ENCODE assay signal across 15 mouse cellular contexts in genomic region chr13:42719401-42719800, GRCm38 (mm10). TPM values are rescaled to one million over a fixed set of nuclear protein-coding genes. Genes with fewer than 3 reads are reported as not detected.
DNase-seq lines count a peak whose midpoint lies in the region; ATAC-seq lines count a peak whose summit lies in the region.
"Had no signal": no experiment of that assay in that cellular context is flagged by ENCODE, and none has a peak within 500 bp of the region (broad histone marks: within the 10 kb centered on the region; RNA-seq: fewer than 3 reads in every experiment).

No protein-coding gene starts in this region.

- H3K4me2 ChIP-seq in midbrain, embryonic 12.5 days (replicated peaks), result no peak overlapping the region
- no peak overlapping the region for H3K4me2 ChIP-seq in midbrain, embryonic 13.5 days (replicated peaks)
- H3K4me2 ChIP-seq in neural tube, embryonic 15.5 days, result no peak overlapping the region; the same call in 1 of the 2 replicates
- H3K4me2 ChIP-seq: liver, embryonic 12.5 days had no signal

- no peaks in the 10 kb centered on the region for H3K9me3 ChIP-seq in midbrain, embryonic 12.5 days
- no peaks in the 10 kb centered on the region for H3K9me3 ChIP-seq in midbrain, embryonic 13.5 days
- H3K9me3 ChIP-seq in neural tube, embryonic 15.5 days (replicated peaks), result no peaks in the 10 kb centered on the region
- H3K9me3 ChIP-seq: liver, embryonic 12.5 days had no signal

- peak overlapping the region; percentile 15; the same call in 1 of the 2 replicates for H3K27ac ChIP-seq in midbrain, embryonic 12.5 days (replicated peaks)
- no peak overlapping the region; the same call in 1 of the 2 replicates for H3K27ac ChIP-seq in midbrain, embryonic 13.5 days
- H3K27ac ChIP-seq in neural tube, embryonic 15.5 days (replicated peaks), result 0 out of 2 replicates have a peak overlapping the region, but pooled peaks have one; percentile 13
- H3K27ac ChIP-seq: liver, embryonic 12.5 days had no signal

- H3K36me3 ChIP-seq in midbrain, embryonic 12.5 days, result no peaks in the 10 kb centered on the region
- H3K36me3 ChIP-seq in midbrain, embryonic 13.5 days, result no peaks in the 10 kb centered on the region
- H3K36me3 ChIP-seq in neural tube, embryonic 15.5 days, result no peaks in the 10 kb centered on the region
- H3K36me3 ChIP-seq: liver, embryonic 12.5 days had no signal

- no peak overlapping the region for H3K9ac ChIP-seq in midbrain, embryonic 12.5 days (replicated peaks)
- H3K9ac ChIP-seq in midbrain, embryonic 13.5 days (replicated peaks), result no peak overlapping the region
- H3K9ac ChIP-seq in neural tube, embryonic 15.5 days (replicated peaks), result no peak overlapping the region
- H3K9ac ChIP-seq: liver, embryonic 12.5 days had no signal

- ATAC-seq in frontal cortex, adult (ENCODE audit: low TSS enrichment), result peak; percentile 68
- no peak for ATAC-seq in midbrain, embryonic 12.5 days (ENCODE audit: low FRiP score, low read depth)
- ATAC-seq in midbrain, embryonic 13.5 days, result no peak
- no peak for ATAC-seq in neural tube, embryonic 15.5 days (ENCODE audit: low FRiP score)
- ATAC-seq: liver, embryonic 12.5 days had no signal

- no peak for DNase-seq in frontal cortex, adult 2 months (ENCODE audit: extremely low spot score in 1 of 2, low spot score in 1 of 2)
- DNase-seq in hindlimb bud, embryonic 11.5 days (ENCODE audit: extremely low spot score, low read depth, low spot score), result peak; percentile 1
- DNase-seq in cerebellum, adult 11 months, result no peak
- DNase-seq in MN1 (ENCODE audit: low spot score), result no peak
- DNase-seq: B cell, adult 2 months; cerebellum, postnatal 25 days; gastrocnemius, postnatal 10 days; lung, postnatal 36 days; thymus, postnatal 36 days had no signal

- 32% methylated on average over 9 of the region's 9 CpGs for WGBS in midbrain, embryonic 12.5 days
- WGBS in midbrain, embryonic 13.5 days, result 32% methylated on average over 9 of the region's 9 CpGs
- 10% methylated on average over 9 of the region's 9 CpGs for WGBS in neural tube, embryonic 15.5 days

- no peak overlapping the region for H3K4me3 ChIP-seq in midbrain, embryonic 12.5 days
- H3K4me3 ChIP-seq in midbrain, embryonic 13.5 days (replicated peaks), result no peak overlapping the region
- H3K4me3 ChIP-seq in neural tube, embryonic 15.5 days (replicated peaks), result no peak overlapping the region
- H3K4me3 ChIP-seq: liver, embryonic 12.5 days; myocyte had no signal

- H3K4me1 ChIP-seq in midbrain, embryonic 12.5 days, result 0 out of 2 replicates have a peak, but pooled peaks cover 9% of the 10 kb centered on the region
- peaks cover 8% of the 10 kb centered on the region for H3K4me1 ChIP-seq in midbrain, embryonic 13.5 days (replicated peaks)
- H3K4me1 ChIP-seq in neural tube, embryonic 15.5 days, result peaks cover 15% of the 10 kb centered on the region
- H3K4me1 ChIP-seq: liver, embryonic 12.5 days had no signal

- no peaks in the 10 kb centered on the region for H3K27me3 ChIP-seq in midbrain, embryonic 12.5 days
- no peaks in the 10 kb centered on the region for H3K27me3 ChIP-seq in midbrain, embryonic 13.5 days
- H3K27me3 ChIP-seq in neural tube, embryonic 15.5 days (replicated peaks), result no peaks in the 10 kb centered on the region
- H3K27me3 ChIP-seq: liver, embryonic 12.5 days had no signal

RNA-seq across cellular contexts. Expression of gene Phactr1, which starts 39.0 kb away (rescaled TPM):
- 157 and 169 TPM in 2 replicates for polyA plus RNA-seq in frontal cortex, adult 2 months (2012; rRNA removed)
- 20.1 and 23.2 TPM in 2 replicates for polyA plus RNA-seq in midbrain, embryonic 12.5 days (2016; fragmentation: Nextera tagmentation; extraction: Ambion mirVana)
- polyA plus RNA-seq in midbrain, embryonic 13.5 days (2015; fragmentation: Nextera tagmentation; extraction: Ambion mirVana), result 41.5 and 45.1 TPM in 2 replicates
- polyA plus RNA-seq in neural tube, embryonic 15.5 days (2015; fragmentation: Nextera tagmentation; extraction: Ambion mirVana), result 45.9 and 48.1 TPM in 2 replicates
- polyA plus RNA-seq: myocyte had no signal
